Mouse (Mus musculus) heart, embryonic 11.5 days (tissue): ENCODE measurements around the gene Myo1f. TPM values are rescaled to one million over a fixed set of nuclear protein-coding genes. Genes with fewer than 3 reads are reported as not detected.
A peak's percentile ranks its signal among the peaks of the same experiment; 100 is the strongest.

Experiments used
- ATAC-seq: fragments of 200-750 bp; cut with Nextera tagmentation; replicated peaks from 2 replicates; pipeline ENCODE4 v1.8.0; 2017; ENCODE audit warnings: moderate library complexity; ENCODE audit not compliant: insufficient number of reproducible peaks, low FRiP score, low TSS enrichment
- H3K27ac ChIP-seq: fragments of 300-500 bp; sonication (generic); 2 replicates; pipeline ENCODE4 v1.5.1; 2014; ENCODE audit warnings: mild to moderate bottlenecking, low read depth, low read length
- H3K27me3 ChIP-seq: fragments of 300-500 bp; sonication (generic); 2 replicates; pipeline ENCODE4 v1.6.1; 2014; ENCODE audit warnings: mild to moderate bottlenecking, low read length, mixed read lengths; ENCODE audit not compliant: control insufficient read depth, insufficient read depth
- H3K36me3 ChIP-seq: fragments of 300-500 bp; sonication (generic); 2 replicates; pipeline ENCODE4 v1.6.1; 2014; ENCODE audit warnings: mild to moderate bottlenecking, low read length, moderate library complexity, mixed read lengths; ENCODE audit not compliant: control insufficient read depth, insufficient read depth
- H3K4me1 ChIP-seq: fragments of 300-500 bp; sonication (generic); 2 replicates; pipeline ENCODE4 v1.6.1; 2014; ENCODE audit warnings: low read length; ENCODE audit not compliant: control insufficient read depth, insufficient read depth
- H3K4me2 ChIP-seq: fragments of 300-500 bp; sonication (generic); 2 replicates; pipeline ENCODE4 v1.6.1; 2014; ENCODE audit warnings: mild to moderate bottlenecking, moderate library complexity
- H3K4me3 ChIP-seq: fragments of 300-500 bp; sonication (generic); 2 replicates; pipeline ENCODE4 v1.5.1; 2014; ENCODE audit warnings: low read depth, low read length
- H3K9ac ChIP-seq: fragments of 300-500 bp; sonication (generic); 2 replicates; pipeline ENCODE4 v1.6.1; 2014; ENCODE audit warnings: mild to moderate bottlenecking, low read depth, low read length, moderate library complexity
- H3K9me3 ChIP-seq: fragments of 300-500 bp; sonication (generic); replicated peaks from 2 replicates; pipeline ENCODE4 v1.6.1; 2016; ENCODE audit warnings: low read length; ENCODE audit not compliant: control insufficient read depth
- WGBS: fragments of 180-500 bp; shearing (Covaris S2); extraction: QIAGEN DNeasy Blood & Tissue Kit; methylation state at CpG from one replicate; pipeline ENCODE4 v1.1.7; 2014; ENCODE audit not compliant: insufficient replicate concordance; 5-methylcytosine and 5-hydroxymethylcytosine counted together
- polyA plus RNA-seq: library from polyadenylated mRNA; unstranded; fragments of >200 nt; fragmentation: Nextera tagmentation; extraction: Ambion mirVana; gene quantifications from 2 replicates; pipeline ENCODE4 v1.2.1, GENCODE M21; 2014

Gene Myo1f
- polyA plus RNA-seq, 1 experiment from 2014 or later: 1.0 TPM

- 10% methylated on average over 2 of the region's 2 CpGs for WGBS
Observed at GRCm38 (mm10) chr17:33524806-33525373, 30.6 kb upstream of the Myo1f start.

DNA sequence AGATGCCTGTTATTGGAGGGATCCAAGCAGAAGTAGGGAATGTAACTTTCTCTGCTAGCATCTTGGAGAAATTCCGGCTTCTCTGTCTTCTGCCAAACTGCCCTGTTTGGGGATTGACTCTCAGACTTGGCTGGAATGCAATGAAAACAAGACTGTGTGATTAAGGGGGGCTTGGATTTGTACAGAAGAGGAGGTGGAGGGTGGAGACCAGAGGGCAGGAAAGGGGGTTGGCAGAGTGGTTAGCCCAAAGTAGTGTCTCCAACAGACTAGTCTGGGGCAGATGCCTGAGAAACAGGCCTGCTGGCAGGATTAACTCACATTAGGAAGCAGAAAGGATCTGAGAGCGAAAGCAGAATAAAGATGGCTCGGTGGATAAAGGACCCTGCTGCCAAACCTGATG is 29.0 kb upstream of the Myo1f start:
- Histone ChIP-seq H3K27ac (no peak overlapping the region), H3K4me3 (no peak overlapping the region), H3K9me3 (no peaks in the 10 kb centered on the region), H3K4me1 (peaks cover 19% of the 10 kb centered on the region; the same call in 1 of the 2 replicates), H3K9ac (no peak overlapping the region), H3K36me3 (peaks cover 12% of the 10 kb centered on the region), H3K4me2 (peak overlapping the region; percentile 2; the same call in 1 of the 2 replicates), H3K27me3 (no peaks in the 10 kb centered on the region)
- no peak for ATAC-seq
- 67% methylated on average over 3 of the region's 3 CpGs for WGBS

More at GRCm38 (mm10) chr17:33524806-33525373, 30.6 kb upstream of the Myo1f start:
- peak overlapping the region; percentile 69 for H3K4me2 ChIP-seq
- H3K9me3 ChIP-seq: no peaks in the 10 kb centered on the region
- peaks cover 19% of the 10 kb centered on the region; the same call in 1 of the 2 replicates for H3K4me1 ChIP-seq
- H3K36me3 ChIP-seq: peaks cover 7% of the 10 kb centered on the region; the same call in 1 of the 2 replicates
- H3K27me3 ChIP-seq: no peaks in the 10 kb centered on the region
- ATAC-seq: peak; percentile 44
- peak overlapping the region; percentile 67 for H3K4me3 ChIP-seq
- peak overlapping the region; percentile 78 for H3K9ac ChIP-seq
- peak overlapping the region; percentile 80 for H3K27ac ChIP-seq

GRCm38 (mm10) chr17:33539106-33539675 is 16.3 kb upstream of the Myo1f start:
- Histone ChIP-seq H3K4me1 (no peaks in the 10 kb centered on the region), H3K27me3 (no peaks in the 10 kb centered on the region), H3K36me3 (peaks cover 7% of the 10 kb centered on the region; the same call in 1 of the 2 replicates), H3K27ac (no peak overlapping the region), H3K4me3 (no peak overlapping the region), H3K9me3 (no peaks in the 10 kb centered on the region), H3K4me2 (no peak overlapping the region), H3K9ac (no peak overlapping the region)
- WGBS: 82% methylated on average over 3 of the region's 3 CpGs
- no peak for ATAC-seq

GRCm38 (mm10) chr17:33539878-33540277 is 15.6 kb upstream of the Myo1f start:
- Histone ChIP-seq H3K4me2 (no peak overlapping the region), H3K27ac (no peak overlapping the region), H3K36me3 (peaks cover 10% of the 10 kb centered on the region), H3K4me3 (no peak overlapping the region), H3K4me1 (no peaks in the 10 kb centered on the region), H3K27me3 (no peaks in the 10 kb centered on the region), H3K9ac (no peak overlapping the region), H3K9me3 (no peaks in the 10 kb centered on the region)
- 84% methylated on average over 4 of the region's 4 CpGs for WGBS
- ATAC-seq: no peak

DNA sequence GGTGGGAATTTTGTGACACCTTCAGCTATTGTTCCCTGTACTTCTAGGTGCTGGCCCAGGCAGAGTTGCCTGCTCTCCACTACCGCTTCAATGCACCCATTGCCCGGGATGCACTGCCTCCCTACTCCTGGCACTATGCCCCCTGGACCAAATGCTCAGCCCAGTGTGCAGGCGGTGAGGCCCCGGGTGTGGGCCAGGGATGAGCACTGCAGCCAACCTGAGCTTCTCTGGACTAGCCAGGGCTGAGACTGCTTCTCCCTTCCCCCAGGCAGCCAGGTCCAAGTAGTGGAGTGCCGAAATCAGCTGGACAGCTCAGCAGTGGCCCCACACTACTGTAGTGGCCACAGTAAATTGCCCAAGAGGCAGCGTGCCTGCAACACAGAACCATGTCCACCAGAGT is 6.3 kb upstream of the Myo1f start:
- Histone ChIP-seq H3K36me3 (peaks cover 10% of the 10 kb centered on the region), H3K4me2 (no peak overlapping the region), H3K9ac (no peak overlapping the region), H3K4me1 (no peaks in the 10 kb centered on the region), H3K9me3 (no peaks in the 10 kb centered on the region), H3K27me3 (no peaks in the 10 kb centered on the region), H3K4me3 (no peak overlapping the region), H3K27ac (no peak overlapping the region)
- 85% methylated on average over 6 of the region's 6 CpGs for WGBS
- ATAC-seq: no peak

GRCm38 (mm10) chr17:33550388-33550787 is 5.1 kb upstream of the Myo1f start:
- Histone ChIP-seq H3K9me3 (no peaks in the 10 kb centered on the region), H3K4me2 (no peak overlapping the region), H3K4me1 (no peaks in the 10 kb centered on the region), H3K4me3 (no peak overlapping the region), H3K27ac (no peak overlapping the region), H3K36me3 (peaks cover 2% of the 10 kb centered on the region), H3K27me3 (no peaks in the 10 kb centered on the region), H3K9ac (no peak overlapping the region)
- ATAC-seq: no peak
- 85% methylated on average over 10 of the region's 10 CpGs for WGBS

DNA sequence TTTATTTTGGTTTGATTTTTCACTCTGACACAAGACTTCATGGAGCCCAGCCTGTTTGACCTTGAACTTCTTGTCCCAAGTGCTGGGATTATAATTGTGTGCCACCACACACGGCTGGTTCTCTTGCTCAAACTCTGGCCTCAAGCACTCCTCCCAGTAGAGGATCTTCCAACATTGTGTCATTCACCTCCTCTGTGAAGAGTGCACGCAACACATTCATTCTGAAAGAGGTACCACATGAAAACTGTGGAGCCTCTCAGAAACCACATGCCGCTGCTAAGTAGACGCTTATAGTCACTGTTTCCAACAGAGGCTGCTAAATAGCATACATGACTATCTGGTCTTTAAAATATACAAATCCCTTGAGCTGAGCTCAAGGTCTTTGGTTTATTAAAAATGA is 3.4 kb upstream of the Myo1f start:
- no peak overlapping the region for H3K4me3 ChIP-seq

GRCm38 (mm10) chr17:33552964-33553363 is 2.5 kb upstream of the Myo1f start:
- Histone ChIP-seq H3K36me3 (no peaks in the 10 kb centered on the region; the same call in none of the 2 replicates), H3K9ac (no peak overlapping the region), H3K27me3 (no peaks in the 10 kb centered on the region), H3K4me2 (no peak overlapping the region), H3K4me3 (no peak overlapping the region), H3K9me3 (no peaks in the 10 kb centered on the region), H3K4me1 (no peaks in the 10 kb centered on the region), H3K27ac (no peak overlapping the region)
- ATAC-seq: no peak
- 47% methylated on average over 4 of the region's 4 CpGs for WGBS

More for the DNA sequence above, 3.4 kb upstream of the Myo1f start:
- no peaks in the 10 kb centered on the region for H3K27me3 ChIP-seq
- H3K4me2 ChIP-seq: no peak overlapping the region
- no peak overlapping the region for H3K9ac ChIP-seq
- no peaks in the 10 kb centered on the region; the same call in none of the 2 replicates for H3K36me3 ChIP-seq
- H3K9me3 ChIP-seq: no peaks in the 10 kb centered on the region
- no peaks in the 10 kb centered on the region for H3K4me1 ChIP-seq
- 82% methylated on average over 4 of the region's 4 CpGs for WGBS
- no peak overlapping the region for H3K27ac ChIP-seq
- ATAC-seq: no peak

GRCm38 (mm10) chr17:33554536-33554935 is 971 bp upstream of the Myo1f start:
- ATAC-seq: no peak
- Histone ChIP-seq H3K9ac (no peak overlapping the region), H3K4me3 (no peak overlapping the region), H3K27ac (no peak overlapping the region), H3K27me3 (no peaks in the 10 kb centered on the region), H3K36me3 (no peaks in the 10 kb centered on the region), H3K4me1 (no peaks in the 10 kb centered on the region), H3K4me2 (no peak overlapping the region), H3K9me3 (no peaks in the 10 kb centered on the region)
- 75% methylated on average over 1 of the region's 1 CpGs for WGBS
